Mouse (Mus musculus) kidney, postnatal 0 days (tissue): ENCODE measurements around the gene Efcab1. TPM values are rescaled to one million over a fixed set of nuclear protein-coding genes. Genes with fewer than 3 reads are reported as not detected.
"Not testable (repeated sequence)": the region's sequence is repeated elsewhere in the genome, so short reads cannot be mapped to it uniquely, and the experiment has no call there.

ENCODE experiments used
- ATAC-seq: fragments of 200-750 bp; cut with Nextera tagmentation; replicated peaks from 2 replicates; pipeline ENCODE4 v1.8.0; 2017; ENCODE audit warnings: low read depth, moderate number of reproducible peaks, moderate TSS enrichment, moderate library complexity; ENCODE audit not compliant: low FRiP score
- DNase-seq: peaks from one replicate; pipeline ENCODE4 v3.0.0-alpha.2; 2016; ENCODE audit warnings: low spot score
- H3K27ac ChIP-seq: fragments of 300-500 bp; sonication (generic); 2 replicates; pipeline ENCODE4 v1.5.1; 2014; ENCODE audit warnings: mild to moderate bottlenecking
- H3K27me3 ChIP-seq: fragments of 300-500 bp; sonication (generic); 2 replicates; pipeline ENCODE4 v1.6.1; 2014; ENCODE audit warnings: low read length, mixed read lengths; ENCODE audit not compliant: insufficient read depth
- H3K36me3 ChIP-seq: fragments of 300-500 bp; sonication (generic); 2 replicates; pipeline ENCODE4 v1.6.1; 2014; ENCODE audit warnings: low read length, mixed read lengths; ENCODE audit not compliant: insufficient read depth
- H3K4me1 ChIP-seq: fragments of 300-500 bp; sonication (generic); replicated peaks from 2 replicates; pipeline ENCODE4 v1.6.1; 2014; ENCODE audit warnings: antibody characterized with exemption, low read length, mixed read lengths; ENCODE audit not compliant: insufficient read depth
- H3K4me2 ChIP-seq: fragments of 300-500 bp; sonication (generic); 2 replicates; pipeline ENCODE4 v1.6.1; 2014; ENCODE audit warnings: mild to moderate bottlenecking, low read length, moderate library complexity, mixed read lengths
- H3K4me3 ChIP-seq: fragments of 300-500 bp; sonication (generic); replicated peaks from 2 replicates; pipeline ENCODE4 v1.5.1; 2014; ENCODE audit warnings: low read depth, low read length
- H3K9ac ChIP-seq: fragments of 300-500 bp; sonication (generic); 2 replicates; pipeline ENCODE4 v1.6.1; 2014; ENCODE audit warnings: low read depth, low read length
- H3K9me3 ChIP-seq: fragments of 300-500 bp; sonication (generic); replicated peaks from 2 replicates; pipeline ENCODE4 v1.6.1; 2016; ENCODE audit warnings: low read length, inconsistent platforms, mixed read lengths
- CTCF ChIP-seq: IDR thresholded peaks from 2 replicates; pipeline ENCODE4 v1.5.1; 2016; ENCODE audit warnings: antibody characterized with exemption, low read depth, mild to moderate bottlenecking, moderate library complexity
- WGBS: fragments of 180-500 bp; shearing (Covaris S2); extraction: QIAGEN DNeasy Blood & Tissue Kit; methylation state at CpG from one replicate; pipeline ENCODE4 v1.1.7; 2014; 5-methylcytosine and 5-hydroxymethylcytosine counted together
- polyA plus RNA-seq: library from polyadenylated mRNA; unstranded; fragments of >200 nt; fragmentation: Nextera tagmentation; extraction: Ambion mirVana; gene quantifications from 2 replicates; pipeline ENCODE4 v1.2.1, GENCODE M21; 2015

The Efcab1 gene
- polyA plus RNA-seq, 1 experiment from 2014 or later: 3.0 TPM

GRCm38 (mm10) chr16:14895543-14895942 is 10.9 kb upstream of the Efcab1 start:
- ATAC-seq (no peak), DNase-seq (no peak)
- 48% methylated on average over 2 of the region's 2 CpGs for WGBS
- Histone ChIP-seq H3K4me3 (no peak overlapping the region), H3K9ac (no peak overlapping the region), H3K36me3 (no peaks in the 10 kb centered on the region), H3K4me2 (no peak overlapping the region), H3K27me3 (no peaks in the 10 kb centered on the region), H3K4me1 (no peaks in the 10 kb centered on the region), H3K9me3 (no peaks in the 10 kb centered on the region), H3K27ac (no peak overlapping the region; the same call in 1 of the 2 replicates)
- TF ChIP-seq CTCF: no peak

DNA sequence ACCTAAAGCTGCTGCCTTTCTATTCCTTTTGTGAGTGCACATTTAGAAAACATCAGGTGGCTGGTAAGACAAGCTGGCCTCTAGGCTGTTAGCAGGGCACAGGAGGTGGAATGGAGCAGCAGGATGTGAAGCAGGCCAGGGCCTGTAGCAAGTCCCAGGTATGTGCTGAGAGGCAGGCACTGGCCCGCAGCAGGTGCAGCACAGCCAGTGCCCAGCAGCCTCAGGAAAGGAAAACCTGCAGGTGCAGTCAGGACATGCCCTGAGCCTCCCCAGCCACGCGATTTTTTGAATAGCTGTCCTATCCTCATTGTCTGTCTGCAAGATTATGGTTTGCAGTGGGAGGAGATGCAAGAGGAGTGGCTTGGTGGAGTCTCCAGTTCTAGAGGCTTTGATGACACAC is 24.3 kb downstream of the Efcab1 start:
- not testable (repeated sequence) for H3K4me1 ChIP-seq, ATAC-seq, H3K36me3 ChIP-seq, H3K9me3 ChIP-seq, H3K4me2 ChIP-seq, H3K27me3 ChIP-seq, H3K4me3 ChIP-seq, H3K9ac ChIP-seq, DNase-seq, H3K27ac ChIP-seq
- WGBS: 56% methylated on average over 2 of the region's 3 CpGs

- WGBS: 62% methylated on average over 7 of the region's 7 CpGs
- not testable (repeated sequence) for H3K27me3 ChIP-seq, H3K4me2 ChIP-seq, H3K27ac ChIP-seq, H3K4me3 ChIP-seq, H3K36me3 ChIP-seq, H3K9ac ChIP-seq, H3K9me3 ChIP-seq, H3K4me1 ChIP-seq
- ATAC-seq (0 out of 2 replicates have a peak, but pooled peaks have one; percentile 15), DNase-seq (peak; percentile 56)
Measured at GRCm38 (mm10) chr16:14936478-14937166, 30.2 kb downstream of the Efcab1 start.

DNA sequence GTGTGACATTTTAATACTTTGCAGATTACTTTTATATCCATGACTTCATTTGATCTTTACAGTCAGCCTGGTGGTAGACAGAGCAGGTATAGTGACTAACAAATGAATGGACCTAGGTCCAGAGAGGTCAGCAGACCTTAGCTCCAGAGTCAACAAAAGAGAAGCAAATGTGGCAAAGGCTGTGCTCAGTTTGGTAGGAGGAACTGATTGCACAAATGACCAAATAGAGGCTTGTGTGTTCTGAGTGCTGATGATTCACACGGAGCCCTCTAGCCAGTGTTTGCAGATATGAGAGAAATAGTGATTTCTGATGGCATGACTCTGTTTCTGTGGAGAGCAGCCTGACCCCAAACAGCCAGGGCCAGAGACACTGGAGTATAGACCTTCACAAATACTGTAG is 33.1 kb downstream of the Efcab1 start:
- Histone ChIP-seq H3K4me2 (no peak overlapping the region), H3K9ac (no peak overlapping the region), H3K27ac (no peak overlapping the region), H3K27me3 (no peaks in the 10 kb centered on the region), H3K4me3 (no peak overlapping the region), H3K9me3 (no peaks in the 10 kb centered on the region), H3K36me3 (no peaks in the 10 kb centered on the region), H3K4me1 (no peaks in the 10 kb centered on the region)
- TF ChIP-seq CTCF: no peak
- WGBS: 61% methylated on average over 1 of the region's 1 CpGs
- no peak for DNase-seq
- ATAC-seq: no peak

- no peaks in the 10 kb centered on the region for H3K9me3 ChIP-seq
- DNase-seq (peak; percentile 61), ATAC-seq (no peak; the same call in 1 of the 2 replicates)
- H3K4me2 ChIP-seq: no peak overlapping the region
- no peak overlapping the region for H3K9ac ChIP-seq
- no peaks in the 10 kb centered on the region for H3K4me1 ChIP-seq
- TF ChIP-seq CTCF: no peak
- 39% methylated on average over 1 of the region's 1 CpGs for WGBS
- no peak overlapping the region for H3K27ac ChIP-seq
- H3K27me3 ChIP-seq: no peaks in the 10 kb centered on the region
- no peaks in the 10 kb centered on the region for H3K36me3 ChIP-seq
- H3K4me3 ChIP-seq: no peak overlapping the region
Measured at GRCm38 (mm10) chr16:14939994-14940715, 33.7 kb downstream of the Efcab1 start.

DNA sequence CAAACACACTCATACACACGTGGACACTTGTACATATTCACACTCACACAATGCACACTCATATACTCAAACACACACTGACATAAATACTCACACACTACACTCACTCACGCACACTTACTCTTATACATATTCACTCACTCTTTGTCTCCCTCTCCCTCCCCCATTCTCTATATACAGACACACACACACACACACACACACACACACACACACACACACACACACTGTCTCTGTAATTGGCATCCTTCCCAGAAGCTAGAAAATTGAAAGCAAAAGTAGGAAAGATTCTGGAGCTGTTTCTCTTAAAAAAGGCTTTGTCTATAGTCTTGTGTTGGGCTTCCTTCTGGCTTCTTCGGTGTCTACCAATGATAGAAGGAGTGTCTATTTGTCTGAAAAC is 34.5 kb downstream of the Efcab1 start:
- ATAC-seq: no peak
- no peaks in the 10 kb centered on the region for H3K4me1 ChIP-seq
- H3K36me3 ChIP-seq: no peaks in the 10 kb centered on the region
- 58% methylated on average over 3 of the region's 3 CpGs for WGBS
- peak; percentile 67 for DNase-seq
- H3K4me3 ChIP-seq: no peak overlapping the region
- H3K4me2 ChIP-seq: no peak overlapping the region
- peak overlapping the region; percentile 15; the same call in 1 of the 2 replicates for H3K27ac ChIP-seq
- TF ChIP-seq CTCF: no peak
- H3K9ac ChIP-seq: no peak overlapping the region
- H3K27me3 ChIP-seq: no peaks in the 10 kb centered on the region
- no peaks in the 10 kb centered on the region for H3K9me3 ChIP-seq
